Mouse (Mus musculus): ENCODE data around the gene Tnni1. TPM values are rescaled to one million over a fixed set of nuclear protein-coding genes. Genes with fewer than 3 reads are reported as not detected.

Tnni1 gene
- total RNA-seq, 2 experiments from 2014 or later = 2.9 to 3.2 TPM

GRCm38 (mm10) chr1:135846632-135847031, 67.4 kb downstream of the Tnni1 start:
- DNase-seq (ENCODE audit: low spot score in 2 of 2) = no peak
- Histone ChIP-seq H3K4me3 (no peak overlapping the region), H3K27ac (no peak overlapping the region)
- TF ChIP-seq CTCF (conservative IDR thresholded peaks at IDR 0.05) = no peak

- TF ChIP-seq CTCF (conservative IDR thresholded peaks at IDR 0.05) = peak; percentile 76
- no peak overlapping the region for H3K4me3 ChIP-seq
- no peak for DNase-seq (ENCODE audit: low spot score in 2 of 2)
- no peak overlapping the region for H3K27ac ChIP-seq
Measured at GRCm38 (mm10) chr1:135847139-135847562, 67.9 kb downstream of the Tnni1 start.

GRCm38 (mm10) chr1:135847611-135848351, 68.5 kb downstream of the Tnni1 start:
- no peak for DNase-seq (ENCODE audit: low spot score in 2 of 2)
- no peak overlapping the region for H3K27ac ChIP-seq
- H3K4me3 ChIP-seq = no peak overlapping the region
- TF ChIP-seq CTCF (conservative IDR thresholded peaks at IDR 0.05) = no peak

GRCm38 (mm10) chr1:135850722-135851512, 71.7 kb downstream of the Tnni1 start:
- Histone ChIP-seq H3K27ac (peak overlapping the region; percentile 33; the same call in 1 of the 2 replicates), H3K4me3 (no peak overlapping the region)
- peak in 1 of 2 experiments; percentile 36 for DNase-seq (ENCODE audit: low spot score in 2 of 2)
- peak; percentile 84 for TF ChIP-seq CTCF (conservative IDR thresholded peaks at IDR 0.05)

- peak; percentile 21 to 54 for DNase-seq (ENCODE audit: low spot score in 2 of 2)
- H3K4me3 ChIP-seq = no peak overlapping the region
- H3K27ac ChIP-seq = peak overlapping the region; percentile 67
- TF ChIP-seq CTCF (conservative IDR thresholded peaks at IDR 0.05) = no peak
Measured at GRCm38 (mm10) chr1:135852044-135852756, 73.0 kb downstream of the Tnni1 start.

GRCm38 (mm10) chr1:135853200-135853599, 74.0 kb downstream of the Tnni1 start:
- no peak overlapping the region for H3K27ac ChIP-seq
- H3K4me3 ChIP-seq = no peak overlapping the region
- DNase-seq (ENCODE audit: low spot score in 2 of 2) = no peak
- no peak for TF ChIP-seq CTCF (conservative IDR thresholded peaks at IDR 0.05)

- Histone ChIP-seq H3K4me3 (no peak overlapping the region), H3K27ac (no peak overlapping the region)
- no peak for TF ChIP-seq CTCF (conservative IDR thresholded peaks at IDR 0.05)
Measured at GRCm38 (mm10) chr1:135854591-135855343, 75.5 kb downstream of the Tnni1 start.

GRCm38 (mm10) chr1:135855344-135855687, 76.1 kb downstream of the Tnni1 start:
- TF ChIP-seq CTCF (conservative IDR thresholded peaks at IDR 0.05) = no peak
- no peak overlapping the region for H3K27ac ChIP-seq
- DNase-seq (ENCODE audit: low spot score in 2 of 2) = no peak
- H3K4me3 ChIP-seq = no peak overlapping the region

More at GRCm38 (mm10) chr1:135854591-135855343, 75.5 kb downstream of the Tnni1 start:
- DNase-seq (ENCODE audit: low spot score in 2 of 2) = no peak

- Histone ChIP-seq H3K27ac (no peak overlapping the region), H3K4me3 (no peak overlapping the region)
- no peak for TF ChIP-seq CTCF (conservative IDR thresholded peaks at IDR 0.05)
- no peak for DNase-seq (ENCODE audit: low spot score in 2 of 2)
Measured at GRCm38 (mm10) chr1:135856070-135856469, 76.8 kb downstream of the Tnni1 start.

- Histone ChIP-seq H3K4me3 (no peak overlapping the region), H3K27ac (no peak overlapping the region)
- no peak for DNase-seq (ENCODE audit: low spot score in 2 of 2)
- no peak for TF ChIP-seq CTCF (conservative IDR thresholded peaks at IDR 0.05)
Measured at GRCm38 (mm10) chr1:135857137-135857775, 78.0 kb downstream of the Tnni1 start.

GRCm38 (mm10) chr1:135858533-135858932, 79.3 kb downstream of the Tnni1 start:
- Histone ChIP-seq H3K27ac (no peak overlapping the region), H3K4me3 (no peak overlapping the region)
- TF ChIP-seq CTCF (conservative IDR thresholded peaks at IDR 0.05) = no peak
- DNase-seq (ENCODE audit: low spot score in 2 of 2) = no peak

Other genes with a start within 250 kb of the Tnni1 start
- gene Nav1, start 172.1 kb upstream of the Tnni1 start, total RNA-seq (2021) = 10 to 100 TPM; 60.3 to 71.2 TPM
- gene Csrp1, start 59.4 kb upstream of the Tnni1 start, total RNA-seq (2021) = 100 to 1,000 TPM; 220 to 231 TPM
- 10 to 100 TPM; 11.8 to 12.1 TPM for gene Phlda3, start 13.3 kb upstream of the Tnni1 start, total RNA-seq (2021)
- 1 to 10 TPM in 1 of 2 experiments, under 1 TPM in 1; 0.97 to 1.3 TPM for gene Lad1, start 39.2 kb downstream of the Tnni1 start, total RNA-seq (2021)
- 1 to 10 TPM; 1.4 to 1.6 TPM for gene Tnnt2, start 56.9 kb downstream of the Tnni1 start, total RNA-seq (2021)
- not detected for gene Pkp1, start 139.8 kb downstream of the Tnni1 start, total RNA-seq (2021)
- gene Igfn1, start 226.9 kb downstream of the Tnni1 start, total RNA-seq (2021) = under 1 TPM; 0.15 to 0.36 TPM
- 10 to 100 TPM; 69.5 to 85.7 TPM for gene Tmem9, start 228.7 kb downstream of the Tnni1 start, total RNA-seq (2021)

Measured in layer of hippocampus, adult 2 months (tissue).